Mouse (Mus musculus) MEL (cell line): ENCODE measurements at regions not wholly inside any gene's neighbourhood (a gene's known extent, or its start where the extent isn't known, plus 50 kb on each side); places are given as distances from the start of the nearest gene placed in this dataset.
A peak's percentile ranks its signal among the peaks of the same experiment; 100 is the strongest.

Experiments used
- DNase-seq: peaks from one replicate; pipeline ENCODE4 v3.0.0; 2011; ENCODE audit warnings: low read depth, low spot score
- H3K27ac ChIP-seq: 2 replicates; pipeline ENCODE4 v1.5.1; 2012; ENCODE audit warnings: low read depth, mild to moderate bottlenecking, control low read depth, low read length, moderate library complexity; ENCODE audit not compliant: control insufficient read depth
- H3K27me3 ChIP-seq, 2 experiments: fragments of 150-350 bp in 1 of 2; sonication (generic) in 1 of 2; 2 replicates each; pipeline ENCODE4 v1.6.1; 2012; ENCODE audit warnings: low read length in 2 of 2, mild to moderate bottlenecking in 2 of 2, improper control_type of control experiment in 1 of 2, moderate library complexity in 1 of 2; ENCODE audit not compliant: insufficient read depth in 2 of 2, control insufficient read depth in 1 of 2
- H3K36me3 ChIP-seq, 2 experiments: 2 replicates each; pipeline ENCODE4 v1.6.1; 2012 to 2014; ENCODE audit warnings: low read length in 2 of 2, improper control_type of control experiment in 1 of 2, inconsistent platforms in 1 of 2, mild to moderate bottlenecking in 1 of 2; ENCODE audit not compliant: insufficient read depth in 2 of 2, control insufficient read depth in 1 of 2
- H3K4me1 ChIP-seq, 2 experiments: fragments of 150-350 bp in 1 of 2; sonication (generic) in 1 of 2; 2 replicates each; pipeline ENCODE4 v1.6.1; 2012; ENCODE audit warnings: low read length in 2 of 2, improper control_type of control experiment in 1 of 2, mild to moderate bottlenecking in 1 of 2; ENCODE audit not compliant: insufficient read depth in 2 of 2, control insufficient read depth in 1 of 2
- H3K4me3 ChIP-seq, 2 experiments: fragments of 150-350 bp in 1 of 2; sonication (generic) in 1 of 2; 2 replicates each; pipeline ENCODE4 v1.5.1; 2012; ENCODE audit warnings: low read depth in 2 of 2, low read length in 2 of 2, mild to moderate bottlenecking in 2 of 2, moderate library complexity in 2 of 2, control low read depth in 1 of 2, improper control_type of control experiment in 1 of 2; ENCODE audit not compliant: control insufficient read depth in 1 of 2, insufficient read depth in 1 of 2
- H3K79me2 ChIP-seq: 2 replicates; pipeline ENCODE4 v1.6.1; 2012; ENCODE audit warnings: mild to moderate bottlenecking, low read length, moderate library complexity; ENCODE audit not compliant: control insufficient read depth, poor library complexity, insufficient read depth
- H3K9ac ChIP-seq: 2 replicates; pipeline ENCODE4 v1.6.1; 2012; ENCODE audit warnings: low read depth, mild to moderate bottlenecking, control low read depth, low read length, moderate library complexity; ENCODE audit not compliant: control insufficient read depth, poor library complexity, severe bottlenecking
- H3K9me3 ChIP-seq: fragments of 150-350 bp; sonication (generic); replicated peaks from 2 replicates; pipeline ENCODE4 v1.6.1; 2012; ENCODE audit warnings: mild to moderate bottlenecking, low read length, improper control_type of control experiment, moderate library complexity; ENCODE audit not compliant: insufficient read depth
- BHLHE40 ChIP-seq: IDR thresholded peaks from 2 replicates; pipeline ENCODE4 v1.6.1; 2012; ENCODE audit warnings: low read depth, mild to moderate bottlenecking, inconsistent platforms, low read length, improper control_type of control experiment, borderline replicate concordance
- EP300 ChIP-seq, 2 experiments: IDR thresholded peaks; 2 replicates each; pipeline ENCODE4 v1.6.1; 2011; ENCODE audit warnings: improper control_type of control experiment in 2 of 2, low read length in 2 of 2, low read depth in 1 of 2, mild to moderate bottlenecking in 1 of 2
- GATA1 ChIP-seq: IDR thresholded peaks from 2 replicates; pipeline ENCODE4 v1.6.1; 2011; ENCODE audit warnings: low read depth, low read length, improper control_type of control experiment
- MEF2A ChIP-seq: IDR thresholded peaks from 2 replicates; pipeline ENCODE4 v1.6.1; 2014; ENCODE audit warnings: low read depth, mild to moderate bottlenecking, inconsistent platforms, low read length, improper control_type of control experiment; ENCODE audit not compliant: poor library complexity, insufficient replicate concordance, severe bottlenecking; ENCODE audit errors: extremely low read depth
- NELFE ChIP-seq: IDR thresholded peaks from 2 replicates; pipeline ENCODE4 v1.6.1; 2011; ENCODE audit warnings: low read depth, low read length, improper control_type of control experiment
- NRF1 ChIP-seq: IDR thresholded peaks from 2 replicates; pipeline ENCODE4 v1.6.1; 2014; ENCODE audit warnings: low read depth, mild to moderate bottlenecking, inconsistent platforms, low read length, improper control_type of control experiment, moderate library complexity; ENCODE audit not compliant: poor library complexity, insufficient read depth, severe bottlenecking
- POLR2A ChIP-seq, 2 experiments: IDR thresholded peaks; 2 replicates each; pipeline ENCODE4 v1.6.1; 2011 to 2012; ENCODE audit warnings: low read length in 2 of 2, mild to moderate bottlenecking in 2 of 2, control low read depth in 1 of 2, improper control_type of control experiment in 1 of 2, low read depth in 1 of 2, moderate library complexity in 1 of 2; ENCODE audit not compliant: control insufficient read depth in 1 of 2, insufficient read depth in 1 of 2, poor library complexity in 1 of 2
- POLR2AphosphoS2 ChIP-seq: IDR thresholded peaks from 2 replicates; pipeline ENCODE4 v1.6.1; 2011; ENCODE audit warnings: low read length, improper control_type of control experiment
- TBP ChIP-seq: IDR thresholded peaks from 2 replicates; pipeline ENCODE4 v1.8.0; 2011; ENCODE audit warnings: low read depth, low read length, improper control_type of control experiment
- TCF12 ChIP-seq: IDR thresholded peaks from 2 replicates; pipeline ENCODE4 v1.6.1; 2014; ENCODE audit warnings: low read depth, mild to moderate bottlenecking, inconsistent platforms, low read length, improper control_type of control experiment, moderate library complexity

DNA sequence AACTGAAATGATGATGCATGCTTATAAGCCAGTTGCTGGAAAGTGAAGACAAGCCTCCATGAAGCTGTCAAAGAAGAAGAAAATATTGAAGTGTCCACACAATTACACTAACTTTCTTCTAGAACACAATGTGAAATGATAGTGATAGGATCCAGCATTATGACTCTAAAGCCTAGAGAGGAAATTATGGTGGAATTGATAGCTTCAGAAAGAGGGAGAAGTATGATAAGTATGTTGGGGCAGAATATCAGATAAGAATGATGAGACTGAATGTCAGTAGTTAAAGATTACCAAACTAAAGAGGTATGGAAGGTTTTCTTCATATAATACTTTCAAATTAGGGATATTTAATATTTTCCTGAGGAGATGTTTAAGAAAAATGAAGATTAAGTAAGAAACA, 1257.2 kb downstream of the Diaph2 start:
- no peaks in the 10 kb centered on the region for H3K9me3 ChIP-seq
- H3K79me2 ChIP-seq: no peaks in the 10 kb centered on the region; the same call in 1 of the 2 replicates
- TF ChIP-seq NRF1 (no peak), NELFE (no peak), BHLHE40 (no peak), TCF12 (peak; percentile 73; the same call in 1 of the 2 replicates), GATA1 (peak; percentile 62), TBP (no peak), EP300 (IDR thresholded peaks at IDR 0.05; ENCODE audit: low read depth in 1 of 2, low read length in 2 of 2) (peak; percentile 65 to 70; a peak in 3 of 4 replicates), POLR2AphosphoS2 (no peak), MEF2A (no peak), POLR2A (IDR thresholded peaks at IDR 0.05; ENCODE audit: control insufficient read depth in 1 of 2, insufficient read depth in 1 of 2, low read depth in 1 of 2, low read length in 2 of 2, poor library complexity in 1 of 2) (no peak)
- peaks cover 0 to 4% of the 10 kb centered on the region in 2 experiments; a peak in 2 of 4 replicates for H3K36me3 ChIP-seq
- H3K4me3 ChIP-seq: no peak overlapping the region
- H3K4me1 ChIP-seq: peaks cover 3 to 7% of the 10 kb centered on the region in 2 experiments; a peak in 3 of 4 replicates
- H3K27me3 ChIP-seq: no peaks in the 10 kb centered on the region
- DNase-seq: peak; percentile 31
- no peak overlapping the region for H3K27ac ChIP-seq
- no peak overlapping the region for H3K9ac ChIP-seq
